Mouse (Mus musculus) stomach, embryonic 14.5 days (tissue): Measurements from ENCODE around the gene Sdad1. TPM values are rescaled to one million over a fixed set of nuclear protein-coding genes. Genes with fewer than 3 reads are reported as not detected.

ENCODE experiments used
- ATAC-seq: fragments of 200-750 bp; cut with Nextera tagmentation; 2 replicates; pipeline ENCODE4 v1.8.0; 2017; ENCODE audit warnings: low read depth, moderate TSS enrichment; ENCODE audit not compliant: insufficient number of reproducible peaks, insufficient read depth, low FRiP score
- H3K27ac ChIP-seq: fragments of 300-500 bp; sonication (generic); 2 replicates; pipeline ENCODE4 v1.5.1; 2014; ENCODE audit warnings: mild to moderate bottlenecking, low read length, moderate library complexity, mixed read lengths
- H3K27me3 ChIP-seq: fragments of 300-500 bp; sonication (generic); 2 replicates; pipeline ENCODE4 v1.6.1; 2014; ENCODE audit warnings: low read length, control low read depth, mixed read lengths; ENCODE audit not compliant: control insufficient read depth, insufficient read depth
- H3K36me3 ChIP-seq: fragments of 300-500 bp; sonication (generic); 2 replicates; pipeline ENCODE4 v1.6.1; 2014; ENCODE audit warnings: mild to moderate bottlenecking, control low read depth, low read length, moderate library complexity, mixed read lengths; ENCODE audit not compliant: control insufficient read depth, insufficient read depth
- H3K4me1 ChIP-seq: fragments of 300-500 bp; sonication (generic); 2 replicates; pipeline ENCODE4 v1.6.1; 2014; ENCODE audit warnings: low read length, control low read depth, mixed read lengths; ENCODE audit not compliant: control insufficient read depth, insufficient read depth
- H3K4me2 ChIP-seq: fragments of 300-500 bp; sonication (generic); replicated peaks from 2 replicates; pipeline ENCODE4 v1.6.1; 2014; ENCODE audit warnings: low read depth, low read length, control low read depth
- H3K4me3 ChIP-seq: fragments of 300-500 bp; sonication (generic); 2 replicates; pipeline ENCODE4 v1.5.1; 2014; ENCODE audit warnings: low read depth, low read length, control low read depth
- H3K9ac ChIP-seq: fragments of 300-500 bp; sonication (generic); replicated peaks from 2 replicates; pipeline ENCODE4 v1.6.1; 2014; ENCODE audit warnings: low read depth, mild to moderate bottlenecking, control low read depth, low read length, moderate library complexity, mixed read lengths
- H3K9me3 ChIP-seq: fragments of 300-500 bp; sonication (generic); 2 replicates; pipeline ENCODE4 v1.6.1; 2016; ENCODE audit warnings: low read depth, low read length, control low read depth; ENCODE audit not compliant: control insufficient read depth
- WGBS: fragments of 180-500 bp; shearing (Covaris S2); extraction: QIAGEN DNeasy Blood & Tissue Kit; methylation state at CpG from one replicate; pipeline ENCODE4 v1.1.7; 2014; 5-methylcytosine and 5-hydroxymethylcytosine counted together
- polyA plus RNA-seq: library from polyadenylated mRNA; unstranded; fragments of >200 nt; fragmentation: Nextera tagmentation; extraction: Ambion mirVana; gene quantifications from 2 replicates; pipeline ENCODE4 v1.2.1, GENCODE M21; 2014

Sdad1 gene
- polyA plus RNA-seq, 1 experiment from 2014 or later = 56.0 TPM

DNA sequence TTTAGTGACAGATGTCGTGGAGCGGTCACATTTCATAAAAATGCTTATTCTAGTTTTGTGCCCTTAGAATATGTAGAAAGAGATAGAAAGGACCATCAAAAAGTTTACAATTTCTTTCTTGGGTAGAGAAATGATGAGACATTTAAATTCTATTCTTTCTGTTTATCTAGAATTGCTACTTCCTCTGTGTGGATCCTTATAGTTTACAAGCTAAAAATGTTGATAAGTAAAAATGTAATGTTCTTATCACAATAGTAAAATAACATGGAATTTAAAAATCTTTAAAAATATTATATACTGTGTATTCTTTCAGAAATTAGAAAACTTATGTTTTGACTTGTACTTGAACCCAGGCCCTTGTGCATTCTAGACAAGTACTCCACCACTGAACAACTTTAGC, 65.4 kb downstream of the Sdad1 start:
- H3K36me3 ChIP-seq = no peaks in the 10 kb centered on the region
- 95% methylated on average over 2 of the region's 2 CpGs for WGBS
- no peak overlapping the region for H3K9ac ChIP-seq
- no peak for ATAC-seq
- no peak overlapping the region for H3K4me3 ChIP-seq
- H3K27me3 ChIP-seq = no peaks in the 10 kb centered on the region
- no peaks in the 10 kb centered on the region for H3K4me1 ChIP-seq
- H3K4me2 ChIP-seq = no peak overlapping the region
- H3K27ac ChIP-seq = no peak overlapping the region
- H3K9me3 ChIP-seq = no peaks in the 10 kb centered on the region

DNA sequence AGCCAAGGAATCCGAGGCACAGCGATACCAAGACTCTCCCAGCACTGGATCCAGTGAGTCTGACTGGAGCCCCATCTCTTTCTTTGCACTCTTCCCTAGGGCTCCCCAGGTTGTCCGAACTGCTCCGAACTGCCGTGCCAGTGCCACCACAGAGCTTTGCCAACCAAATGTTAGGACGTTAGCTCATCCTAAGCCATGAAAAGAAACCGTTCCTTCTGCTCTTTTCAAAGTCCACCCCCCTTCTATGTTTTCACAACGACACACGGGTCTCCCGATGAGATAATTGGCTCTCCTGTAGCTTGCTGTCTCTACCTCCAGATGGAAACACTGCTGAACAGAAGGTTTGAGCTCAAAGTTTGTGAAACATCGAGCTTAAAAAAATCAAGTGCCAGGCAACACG, 69.5 kb downstream of the Sdad1 start:
- Histone ChIP-seq H3K4me1 (no peaks in the 10 kb centered on the region), H3K27me3 (no peaks in the 10 kb centered on the region), H3K9me3 (no peaks in the 10 kb centered on the region), H3K27ac (no peak overlapping the region), H3K4me2 (no peak overlapping the region), H3K36me3 (no peaks in the 10 kb centered on the region), H3K4me3 (no peak overlapping the region), H3K9ac (no peak overlapping the region)
- 93% methylated on average over 12 of the region's 12 CpGs for WGBS
- ATAC-seq = no peak

GRCm38 (mm10) chr5:92239333-92240232, 70.7 kb downstream of the Sdad1 start:
- Histone ChIP-seq H3K9me3 (no peaks in the 10 kb centered on the region), H3K27ac (no peak overlapping the region), H3K9ac (no peak overlapping the region), H3K4me1 (no peaks in the 10 kb centered on the region), H3K4me3 (no peak overlapping the region; the same call in 1 of the 2 replicates), H3K36me3 (no peaks in the 10 kb centered on the region), H3K4me2 (0 out of 2 replicates have a peak overlapping the region, but pooled peaks have one; percentile 18), H3K27me3 (no peaks in the 10 kb centered on the region)
- 41% methylated on average over 29 of the region's 29 CpGs for WGBS
- 0 out of 2 replicates have a peak, but pooled peaks have one; percentile 26 for ATAC-seq

GRCm38 (mm10) chr5:92234939-92235557, 75.2 kb downstream of the Sdad1 start:
- H3K4me3 ChIP-seq = no peak overlapping the region
- peak; percentile 64; the same call in 1 of the 2 replicates for ATAC-seq
- peak overlapping the region; percentile 75; the same call in 1 of the 2 replicates for H3K27ac ChIP-seq
- H3K36me3 ChIP-seq = no peaks in the 10 kb centered on the region
- no peaks in the 10 kb centered on the region for H3K9me3 ChIP-seq
- H3K27me3 ChIP-seq = no peaks in the 10 kb centered on the region
- WGBS = 30% methylated on average over 5 of the region's 5 CpGs
- H3K4me2 ChIP-seq = no peak overlapping the region
- no peaks in the 10 kb centered on the region for H3K4me1 ChIP-seq
- H3K9ac ChIP-seq = no peak overlapping the region

Other genes starting within 250 kb of the Sdad1 start
- gene G3bp2, start 226.8 kb downstream of the Sdad1 start, polyA plus RNA-seq = 205 and 218 TPM in 2 replicates
- gene Uso1, start 172.5 kb downstream of the Sdad1 start, polyA plus RNA-seq = 34.7 and 35.8 TPM in 2 replicates
- gene U90926, start 95.1 kb downstream of the Sdad1 start, polyA plus RNA-seq = not detected in 2 replicates
- 0.62 and 0.69 TPM in 2 replicates for gene Ppef2, start 54.2 kb downstream of the Sdad1 start, polyA plus RNA-seq
- 17.1 and 19.6 TPM in 2 replicates for gene Naaa, start 32.3 kb downstream of the Sdad1 start, polyA plus RNA-seq
- gene Cxcl9, start 17.6 kb upstream of the Sdad1 start, polyA plus RNA-seq = not detected in 2 replicates
- gene Art3, start 21.3 kb upstream of the Sdad1 start, polyA plus RNA-seq = 1.9 and 4.0 TPM in 2 replicates
- gene Cxcl10, start 38.4 kb upstream of the Sdad1 start, polyA plus RNA-seq = 0.54 and 0.94 TPM in 2 replicates
- gene Nup54, start 124.7 kb upstream of the Sdad1 start, polyA plus RNA-seq = 53.5 and 55.2 TPM in 2 replicates
- 13.0 and 13.1 TPM in 2 replicates for gene Scarb2, start 196.4 kb upstream of the Sdad1 start, polyA plus RNA-seq
- gene Fam47e, start 244.6 kb upstream of the Sdad1 start, polyA plus RNA-seq = 0.62 TPM in 1 of 2 replicates, not detected in the other